Comparison of ENCODE assay signal across 7 mouse cellular contexts in the genomic region with DNA sequence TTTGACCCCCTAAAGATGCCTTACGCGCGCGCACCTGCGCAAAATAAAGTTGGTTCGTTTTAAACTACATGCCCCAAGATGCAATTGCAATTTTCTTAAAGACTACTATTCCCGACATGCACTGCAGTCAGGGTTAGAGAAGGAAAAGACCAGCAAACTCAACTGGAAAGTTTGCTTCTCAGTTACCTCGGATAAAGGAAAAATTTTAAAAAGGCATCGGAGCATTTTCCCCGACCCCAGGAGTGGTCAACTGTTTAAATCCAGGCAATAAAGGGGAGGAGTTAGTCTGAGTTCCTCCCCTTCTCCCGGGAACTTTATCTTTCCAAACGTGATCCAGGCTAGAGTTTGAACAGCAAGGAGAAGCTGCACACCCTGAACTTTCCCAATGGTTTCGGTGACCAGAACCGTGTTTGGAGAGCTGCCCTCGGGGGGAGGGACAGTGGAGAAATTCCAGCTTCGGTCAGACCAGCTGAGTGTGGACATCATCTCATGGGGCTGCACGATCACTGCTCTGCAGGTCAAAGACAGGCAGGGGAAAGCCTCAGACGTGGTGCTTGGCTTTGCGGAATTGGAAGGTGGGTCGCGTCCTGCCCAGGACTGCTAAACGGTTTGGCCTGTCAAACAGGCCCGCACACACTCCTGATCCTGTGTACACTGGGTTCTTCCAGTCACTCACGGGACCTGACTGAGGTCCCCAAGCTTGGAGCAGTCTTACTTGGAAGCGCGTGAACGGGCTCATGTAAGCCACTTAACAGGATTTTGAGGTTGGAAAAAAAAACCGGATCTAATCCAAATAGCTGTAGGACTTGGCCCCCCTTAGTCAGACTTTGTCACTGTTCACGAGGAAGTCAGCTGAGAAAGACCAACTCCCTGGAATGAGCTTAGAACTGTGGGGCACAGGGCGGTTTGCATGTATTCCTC. TPM values are rescaled to one million over a fixed set of nuclear protein-coding genes. Genes with fewer than 3 reads are reported as not detected.
DNase-seq lines count a peak whose midpoint lies in the region.

A gene (plus strand): TSS at position 141 of the 921 bp plus-strand sequence.

- intact Hi-C loops in gastrocnemius, postnatal 36 days (cut with DNase I) = loop anchor here (5.0 kb wide), 1 partner anchor 75 kb away; no protein-coding TSS in a partner anchor
- intact Hi-C loops in left cerebral cortex, postnatal 10 days (cut with DNase I) = no loop called here

- peak; percentile 63 for DNase-seq in adrenal gland, adult 8-10 months
- peak; percentile 83 for DNase-seq in embryo, embryonic 10.5 days (ENCODE audit: low spot score)
- peak; percentile 54 to 70 for DNase-seq in gastrocnemius, postnatal 36 days
- DNase-seq in induced T-regulatory cell, adult 2 months (ENCODE audit: low read depth) = peak; percentile 75
- DNase-seq in left cerebral cortex, postnatal 10 days (ENCODE audit: extremely low spot score in 1 of 2, low spot score in 2 of 2) = peak; percentile 25 to 54
- peak; percentile 53 to 55 for DNase-seq in right cerebral cortex, adult 2 months (ENCODE audit: low spot score in 2 of 2)

- H3K27me3 ChIP-seq in megakaryocyte, embryonic 14.5 days (replicated peaks) = peaks cover 6% of the 10 kb centered on the region

- peak within 1 kb of the TSS; percentile 90 for H3K4me3 ChIP-seq in megakaryocyte, embryonic 14.5 days (replicated peaks)

- no peaks in the 10 kb centered on the region for H3K36me3 ChIP-seq in megakaryocyte, embryonic 14.5 days (replicated peaks; ENCODE audit: low read length)

- H3K9me3 ChIP-seq in megakaryocyte, embryonic 14.5 days = no peaks in the 10 kb centered on the region

- peaks cover 8% of the 10 kb centered on the region for H3K4me1 ChIP-seq in megakaryocyte, embryonic 14.5 days

RNA-seq across cellular contexts. Expression of the gene that starts here (rescaled TPM):
- 10 to 100 TPM; 12.7 to 18.1 (median 14.4) TPM for total RNA-seq in adrenal gland, adult 8-10 months (2022)
- 1 to 10 TPM; 1.8 to 2.2 TPM for total RNA-seq in gastrocnemius, postnatal 36 days (2021)
- 1 to 10 TPM; 1.7 to 2.4 TPM for total RNA-seq in left cerebral cortex, postnatal 10 days (2021)
- 0.17 TPM in 1 of 2 replicates, not detected in the other for polyA plus RNA-seq in megakaryocyte, embryonic 14.5 days (2012; ENCODE audit: insufficient read depth, low replicate concordance)

Comparison
In these comparisons a context has a peak if more than half of its experiments do, and no peak if none do; other contexts are left out.
1. Peak in every context shown above with its lines: DNase-seq and H3K4me3 ChIP-seq.
2. RNA of the gene that starts here (total RNA-seq): 12.7 to 18.1 TPM in adrenal gland, adult 8-10 months; 1.7 to 2.4 TPM in left cerebral cortex, postnatal 10 days and 1.8 to 2.2 TPM in gastrocnemius, postnatal 36 days; every median in the first group is over 4 times any median in the second.